Mouse (Mus musculus) adrenal gland, postnatal 25 days (tissue): ENCODE data around the gene Arpc1b. TPM values are rescaled to one million over a fixed set of nuclear protein-coding genes. Genes with fewer than 3 reads are reported as not detected.
"Not testable (repeated sequence)": the region's sequence is repeated elsewhere in the genome, so short reads cannot be mapped to it uniquely, and the experiment has no call there.

Experiments used
- DNase-seq: peaks from one replicate; pipeline ENCODE4 v3.0.0; 2021; ENCODE audit warnings: mixed read lengths
- total RNA-seq: library from RNA; stranded (reverse); gene quantifications from 2 replicates; pipeline ENCODE4 v1.2.3, GENCODE M21; 2021

The Arpc1b gene
- total RNA-seq, 1 experiment from 2014 or later: 311 TPM

- peak; percentile 67 for DNase-seq
Measured at GRCm38 (mm10) chr5:145114606-145115473, 825 bp downstream of the Arpc1b start.

- DNase-seq: no peak
Measured at GRCm38 (mm10) chr5:145115736-145116135, 1.7 kb downstream of the Arpc1b start.

GRCm38 (mm10) chr5:145116316-145116715 lies 2.3 kb downstream of the Arpc1b start:
- peak; percentile 61 for DNase-seq

GRCm38 (mm10) chr5:145116916-145117315 lies 2.9 kb downstream of the Arpc1b start:
- DNase-seq: peak; percentile 75

- DNase-seq: no peak
Measured at GRCm38 (mm10) chr5:145118005-145118404, 4.0 kb downstream of the Arpc1b start.

- DNase-seq: no peak
Measured at GRCm38 (mm10) chr5:145118461-145118860, 4.4 kb downstream of the Arpc1b start.

- no peak for DNase-seq
Measured at GRCm38 (mm10) chr5:145119385-145119784, 5.4 kb downstream of the Arpc1b start.

GRCm38 (mm10) chr5:145120921-145121320 lies 6.9 kb downstream of the Arpc1b start:
- no peak for DNase-seq

GRCm38 (mm10) chr5:145123396-145123795 lies 9.4 kb downstream of the Arpc1b start:
- no peak for DNase-seq

- no peak for DNase-seq
Measured at GRCm38 (mm10) chr5:145126580-145126979, 12.6 kb downstream of the Arpc1b start.

- DNase-seq: peak; percentile 59
Measured at GRCm38 (mm10) chr5:145129124-145129523, 15.1 kb downstream of the Arpc1b start.

GRCm38 (mm10) chr5:145129773-145130172 lies 15.8 kb downstream of the Arpc1b start:
- DNase-seq: not testable (repeated sequence)

GRCm38 (mm10) chr5:145130191-145130590 lies 16.2 kb downstream of the Arpc1b start:
- peak; percentile 30 for DNase-seq

- no peak for DNase-seq
Measured at GRCm38 (mm10) chr5:145130995-145131394, 17.0 kb downstream of the Arpc1b start.

- DNase-seq: not testable (repeated sequence)
Measured at GRCm38 (mm10) chr5:145133275-145133674, 19.3 kb downstream of the Arpc1b start.

GRCm38 (mm10) chr5:145138836-145139235 lies 24.8 kb downstream of the Arpc1b start:
- DNase-seq: no peak

- DNase-seq: peak; percentile 93
Measured at GRCm38 (mm10) chr5:145139571-145140519, 25.8 kb downstream of the Arpc1b start, which contains the start of the genes Pdap1 and Bud31. Gene Pdap1, minus strand, starts transcription at chr5:145140238. Gene Bud31, plus strand, starts transcription at chr5:145140362.

- DNase-seq: no peak
Measured at GRCm38 (mm10) chr5:145140611-145141010, 26.6 kb downstream of the Arpc1b start.

GRCm38 (mm10) chr5:145147748-145148147 lies 33.7 kb downstream of the Arpc1b start:
- DNase-seq: no peak

- DNase-seq: no peak
Measured at GRCm38 (mm10) chr5:145149294-145149693, 35.3 kb downstream of the Arpc1b start.

- no peak for DNase-seq
Measured at GRCm38 (mm10) chr5:145152690-145153089, 38.7 kb downstream of the Arpc1b start.

GRCm38 (mm10) chr5:145161361-145161760 lies 47.3 kb downstream of the Arpc1b start:
- DNase-seq: no peak

GRCm38 (mm10) chr5:145164710-145165109 lies 50.7 kb downstream of the Arpc1b start:
- DNase-seq: peak; percentile 20
